Mouse (Mus musculus) ES-CJ7 (cell line): ENCODE results near the gene Leap2.

Experiments used
- DNase-seq: peaks from one replicate; pipeline ENCODE4 v3.0.0; 2011; ENCODE audit warnings: low read depth, low spot score

Gene Leap2

DNA sequence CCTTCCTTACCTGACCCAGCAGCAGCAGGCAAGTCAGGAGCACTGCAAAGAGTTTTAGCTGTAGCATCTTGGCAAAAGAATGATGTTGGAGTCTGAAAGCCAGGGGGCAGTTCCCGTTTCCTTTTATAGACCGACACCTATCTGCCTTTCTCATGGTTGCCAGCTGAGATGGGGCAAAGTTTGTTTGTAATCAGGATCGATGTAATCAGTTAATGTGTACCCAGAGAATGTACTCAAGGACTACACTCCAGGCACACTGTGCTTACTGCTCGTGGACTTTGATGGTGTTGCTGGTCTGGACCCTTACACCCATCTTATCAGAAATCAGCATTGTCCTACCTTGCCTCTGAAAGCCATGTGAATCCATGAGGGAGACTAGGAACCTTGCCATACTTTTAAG lies at the start of gene Leap2:
Gene Leap2, minus strand, starts transcription at position 135 of the 400 bp plus-strand sequence.
- DNase-seq: no peak

DNA sequence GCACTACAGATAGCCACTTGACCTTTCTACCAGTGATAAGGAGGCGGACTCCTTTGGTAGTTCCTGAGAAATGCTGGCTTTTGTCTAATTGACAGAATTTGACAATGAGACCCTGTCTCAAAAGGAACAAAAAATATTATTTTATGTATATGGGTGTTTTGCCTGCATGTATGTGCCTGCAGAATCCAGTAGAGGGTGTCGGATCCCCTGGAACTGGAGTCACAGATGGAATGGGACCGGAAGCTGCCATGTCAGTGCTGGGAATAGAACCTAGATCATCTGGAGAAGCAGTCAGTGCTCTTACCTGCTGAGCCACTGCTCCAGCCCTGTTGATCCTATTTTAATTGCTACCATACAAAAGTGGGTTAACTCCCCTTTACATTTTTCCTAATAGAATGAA lies 49.7 kb upstream of the Leap2 start:
- DNase-seq: no peak

DNA sequence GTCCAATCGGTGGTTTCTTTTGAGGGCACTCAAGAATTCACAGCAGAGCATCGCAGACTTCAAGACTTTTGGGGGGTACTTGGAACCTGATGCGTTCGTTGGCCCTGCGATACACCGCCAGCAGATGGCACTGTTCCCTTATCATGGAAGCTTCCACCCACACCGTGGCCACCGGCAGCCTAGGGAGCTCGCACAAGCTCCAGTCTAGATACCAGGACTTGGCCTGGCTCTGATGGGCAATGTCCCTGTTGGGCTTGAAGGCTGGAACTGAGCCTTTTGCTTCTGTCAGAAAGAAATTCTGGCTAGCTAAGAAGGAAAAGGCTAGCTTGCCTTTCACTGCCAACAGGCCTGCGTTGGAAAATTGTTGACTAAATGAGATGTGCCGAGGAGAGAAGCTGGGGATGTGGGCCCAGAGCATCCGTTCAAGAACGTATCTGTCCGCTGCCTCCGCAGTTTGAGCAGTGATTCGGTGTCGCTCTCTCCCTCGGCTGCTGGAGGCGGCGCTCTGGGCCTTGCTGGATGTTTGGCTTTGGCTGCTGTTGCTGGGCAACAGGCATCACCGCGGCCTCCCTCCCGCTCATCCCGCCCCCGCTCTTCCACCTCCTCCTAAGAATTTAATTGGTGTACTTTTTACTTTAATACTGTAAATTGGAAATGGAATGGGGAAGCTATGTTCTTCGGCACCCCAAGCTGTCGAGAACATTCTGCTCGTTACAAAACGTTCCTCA lies 47.2 kb upstream of the Leap2 start, which contains the start of gene Gm9837:
Gene Gm9837, minus strand, starts transcription at position 512 of the 728 bp plus-strand sequence.
- DNase-seq: peak; percentile 89

DNA sequence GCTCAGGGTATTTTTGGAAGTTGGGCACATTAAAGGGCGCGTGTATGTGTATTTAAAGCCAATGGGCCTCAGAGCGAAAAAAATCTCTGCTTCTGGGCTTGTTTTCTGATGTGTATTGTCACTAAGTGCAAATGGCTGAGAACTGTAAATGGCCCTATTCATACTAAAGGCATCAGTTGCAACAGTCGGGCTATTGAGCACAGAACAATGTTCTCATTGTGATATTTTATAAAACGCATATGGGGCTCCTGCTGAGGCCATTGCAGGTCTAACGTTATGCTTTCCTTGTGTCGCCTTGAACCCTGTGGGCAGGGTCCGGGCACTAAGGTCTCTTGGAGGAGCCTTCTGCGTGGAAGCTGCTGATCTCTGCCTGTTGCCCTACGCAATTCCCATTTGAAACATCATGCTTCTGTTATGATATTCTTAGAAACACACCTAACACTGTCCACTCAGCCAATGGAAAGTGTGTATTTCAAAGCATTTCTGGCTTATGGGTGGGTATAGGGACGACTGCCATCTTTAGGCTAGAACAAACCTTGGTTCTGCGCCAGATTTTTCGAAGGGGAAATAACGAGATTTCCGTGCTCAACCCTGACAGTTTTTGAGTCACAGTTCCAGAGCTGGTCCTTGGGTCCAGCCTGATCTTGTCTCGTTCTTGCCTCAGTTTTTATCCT lies 46.5 kb upstream of the Leap2 start:
- DNase-seq: no peak

DNA sequence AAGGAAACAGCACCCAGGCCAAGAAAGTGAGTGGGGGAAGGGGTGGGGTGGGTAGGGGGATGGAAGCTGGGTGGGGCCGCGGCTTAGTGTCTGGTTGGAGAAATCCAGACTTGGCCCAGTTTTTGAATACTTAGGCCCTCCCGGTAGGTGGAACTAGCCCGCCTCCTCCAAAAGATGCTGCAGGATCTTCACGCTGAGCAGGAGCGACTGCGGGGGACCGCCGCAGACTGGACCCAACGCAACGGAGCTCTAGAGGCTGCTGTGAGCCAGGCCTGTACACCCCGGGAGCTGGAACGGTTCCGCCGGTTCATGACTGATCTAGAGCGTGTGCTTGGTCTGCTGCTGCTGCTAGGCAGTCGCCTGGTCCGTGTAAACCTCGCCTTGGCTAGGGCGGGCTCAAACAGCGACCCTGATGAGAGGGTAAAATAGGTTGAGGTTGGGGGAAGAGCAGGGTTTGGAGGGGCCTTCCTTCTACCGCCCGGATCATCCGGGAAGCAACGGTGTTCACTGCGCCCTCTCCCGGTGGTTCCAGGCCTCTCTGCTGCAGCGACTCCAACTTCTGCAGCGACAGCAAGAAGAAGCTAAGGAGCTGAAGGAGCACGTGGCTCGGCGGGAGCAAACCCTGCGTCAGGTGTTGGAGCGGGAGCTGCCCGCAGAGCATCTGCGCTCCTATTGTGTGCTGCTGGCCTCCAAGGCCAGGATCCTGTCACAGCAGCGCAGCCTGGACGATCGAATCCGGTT lies 43.4 kb upstream of the Leap2 start:
- DNase-seq: peak; percentile 93

DNA sequence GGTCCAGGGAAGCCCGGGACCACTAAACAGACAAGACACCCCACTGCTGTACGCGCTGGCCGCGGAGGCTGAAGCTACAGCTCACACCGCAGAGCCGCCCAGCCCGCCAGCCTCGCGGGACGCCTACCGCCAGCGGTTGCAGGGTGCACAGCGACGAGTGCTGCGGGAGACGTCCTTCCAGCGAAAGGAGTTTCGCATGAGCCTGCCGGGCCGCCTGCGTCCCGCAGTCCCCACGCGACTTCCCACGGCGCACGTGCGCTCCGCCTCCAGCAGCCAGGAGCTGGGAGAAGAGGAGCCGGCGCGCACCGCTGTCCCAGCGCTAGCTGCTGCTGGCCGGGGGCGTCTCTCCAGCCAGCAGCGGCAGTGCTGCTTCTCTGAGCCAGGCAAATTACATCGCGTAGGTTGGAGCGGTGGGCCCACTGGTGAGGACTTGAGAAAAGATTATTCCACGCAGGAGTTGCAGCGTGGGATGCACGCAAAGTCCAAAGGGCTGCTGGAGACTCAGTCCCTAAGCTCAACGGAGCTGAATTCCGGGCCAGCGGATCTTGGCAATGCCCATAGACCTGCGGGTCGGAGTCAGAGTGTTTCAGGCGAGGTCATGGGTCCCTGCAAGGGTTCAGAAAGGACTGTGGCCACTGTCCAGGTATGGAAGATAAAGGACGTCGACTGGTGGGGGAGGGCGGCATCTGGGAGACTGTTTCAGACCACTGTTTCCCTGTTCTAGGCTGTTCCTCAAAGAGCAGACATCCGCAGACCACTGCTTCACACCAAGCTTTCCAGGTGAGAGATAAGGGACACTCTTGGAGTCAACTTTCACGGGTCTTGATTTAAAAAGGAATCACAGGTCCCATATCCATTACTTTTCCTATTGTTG lies 40.8 kb upstream of the Leap2 start:
- peak; percentile 34 for DNase-seq

DNA sequence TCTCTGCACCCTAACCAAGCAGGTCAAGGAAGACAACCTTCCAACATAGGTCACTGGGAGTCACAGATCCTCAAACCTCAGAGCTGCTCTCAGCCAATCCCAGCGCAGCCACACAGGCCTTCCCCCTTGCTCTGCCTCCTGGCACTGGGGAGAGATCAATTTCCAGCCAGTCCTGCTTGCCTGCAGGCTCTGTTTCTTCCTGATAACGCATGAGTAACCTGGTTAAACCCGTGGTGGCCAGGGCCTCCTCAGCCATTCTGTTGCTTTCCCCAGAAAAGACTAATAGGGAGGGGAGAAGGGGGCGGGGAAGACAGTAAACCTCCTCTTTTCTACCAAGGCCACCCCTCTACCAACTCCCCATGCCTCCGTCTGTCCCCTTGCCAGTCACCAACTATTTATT lies 38.8 kb upstream of the Leap2 start:
- DNase-seq: no peak

DNA sequence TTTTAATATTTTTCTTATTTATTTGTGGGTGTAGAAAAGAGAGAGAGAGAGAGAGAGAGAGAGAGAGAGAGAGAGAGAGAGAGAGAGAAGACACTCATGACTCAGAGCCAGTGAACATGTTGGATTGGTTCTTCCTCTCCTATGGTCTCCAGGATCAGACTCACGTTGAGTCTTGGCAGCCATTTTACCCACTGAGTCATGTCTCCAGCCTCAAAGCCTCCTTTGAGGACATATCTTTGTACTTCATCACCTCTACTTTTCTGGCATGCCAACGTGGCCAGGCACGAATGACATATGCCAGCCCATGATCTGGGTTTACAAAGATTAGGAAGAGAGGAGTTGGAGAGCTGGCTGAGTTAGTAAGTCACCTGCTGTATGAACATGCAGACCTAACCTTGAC lies 37.2 kb upstream of the Leap2 start:
- no peak for DNase-seq

DNA sequence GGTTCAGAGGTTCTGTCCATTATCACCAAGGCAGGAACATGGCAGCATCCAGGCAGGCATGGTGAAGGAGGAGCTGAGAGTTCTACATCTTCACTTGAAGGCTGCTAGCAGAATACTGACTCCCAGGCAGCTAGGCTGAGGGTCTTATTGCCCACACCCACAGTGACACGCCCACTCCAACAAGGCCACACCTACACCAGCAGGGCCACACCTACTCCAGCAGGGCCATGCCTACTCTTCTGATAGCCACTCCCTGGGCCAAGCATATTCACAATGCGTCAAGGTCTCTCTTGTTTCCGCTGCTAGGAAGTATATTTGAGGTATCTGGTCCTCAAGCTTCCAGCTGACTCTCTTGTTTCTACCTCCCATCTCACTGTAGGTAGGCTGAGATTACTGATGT lies 36.0 kb upstream of the Leap2 start:
- peak; percentile 71 for DNase-seq

DNA sequence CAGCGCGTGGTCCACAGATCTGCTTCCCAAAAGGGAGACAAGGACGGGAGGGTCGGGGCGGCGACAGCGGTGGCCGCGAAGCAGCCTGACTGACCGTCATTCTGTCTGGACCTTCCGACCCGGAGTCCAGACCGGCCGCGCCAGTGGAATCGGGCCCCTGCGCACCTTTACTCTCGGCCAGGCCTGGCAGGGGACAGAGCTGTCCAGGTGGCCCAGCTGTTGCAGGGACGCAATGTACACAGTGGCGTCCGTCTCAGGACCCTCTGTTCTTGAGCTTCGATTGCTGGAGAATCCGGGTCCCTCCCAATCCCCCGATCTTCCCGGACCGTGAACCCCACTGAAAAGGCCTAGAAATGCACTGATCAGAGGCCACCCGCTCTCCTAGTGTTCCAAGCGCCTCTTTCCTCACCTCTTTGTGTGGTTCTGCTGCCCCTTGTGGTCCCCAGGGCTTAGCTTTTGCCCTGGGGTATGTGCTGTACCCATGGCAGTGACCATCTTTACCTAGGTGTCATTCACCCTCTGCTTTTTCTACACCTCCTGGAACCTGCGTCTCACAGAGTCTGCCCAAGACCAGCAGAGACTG lies 34.5 kb upstream of the Leap2 start:
- DNase-seq: peak; percentile 48

DNA sequence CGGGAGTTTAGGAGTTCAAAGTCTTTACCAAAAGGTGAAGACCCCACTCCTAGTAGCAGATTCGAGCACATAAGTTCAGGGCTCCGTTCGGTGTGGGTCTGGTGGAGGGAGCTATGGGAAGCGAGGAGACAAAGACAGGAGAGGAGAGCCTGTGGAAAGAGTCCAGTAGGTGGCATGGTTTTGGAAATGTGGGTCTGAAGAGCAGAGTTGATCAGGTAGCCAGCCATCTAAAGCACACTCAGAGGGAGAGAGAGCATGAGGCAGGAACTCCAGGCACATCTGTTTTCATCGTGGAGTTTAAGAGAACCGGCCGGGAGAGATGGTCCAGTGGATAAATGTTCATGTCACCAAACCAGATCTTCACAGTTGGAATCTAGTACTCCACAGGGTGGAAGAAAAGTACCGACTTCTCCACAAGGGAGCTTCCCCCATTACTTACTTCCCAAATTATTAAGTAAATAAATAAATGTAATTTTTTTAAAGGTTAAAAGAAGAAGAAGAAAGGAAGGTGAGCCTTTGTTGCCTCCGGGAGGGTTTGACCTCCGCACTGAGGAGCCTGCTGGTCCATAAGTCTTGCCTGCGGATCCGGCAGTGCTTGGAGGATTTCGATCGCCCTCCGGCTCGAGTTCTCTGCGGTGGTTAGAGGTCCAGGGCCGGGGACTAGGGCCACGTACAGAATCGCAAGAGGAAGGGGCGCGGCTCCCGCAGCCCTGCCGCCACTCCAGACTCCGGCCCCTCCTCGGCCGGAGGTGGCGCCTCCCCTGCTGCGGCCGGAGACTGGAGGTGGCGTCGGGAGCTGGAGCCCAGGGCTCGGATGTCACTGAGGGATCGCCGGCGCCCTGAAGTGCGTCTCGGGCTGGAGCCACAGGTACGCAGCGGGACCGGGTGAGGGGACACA lies 33.8 kb upstream of the Leap2 start, which contains the start of the genes Gm10447 and Shroom1:
Gene Gm10447, minus strand, starts transcription at position 637 of the 898 bp plus-strand sequence.
Gene Shroom1, plus strand, starts transcription at position 732 of the 898 bp plus-strand sequence.
- peak; percentile 79 for DNase-seq

DNA sequence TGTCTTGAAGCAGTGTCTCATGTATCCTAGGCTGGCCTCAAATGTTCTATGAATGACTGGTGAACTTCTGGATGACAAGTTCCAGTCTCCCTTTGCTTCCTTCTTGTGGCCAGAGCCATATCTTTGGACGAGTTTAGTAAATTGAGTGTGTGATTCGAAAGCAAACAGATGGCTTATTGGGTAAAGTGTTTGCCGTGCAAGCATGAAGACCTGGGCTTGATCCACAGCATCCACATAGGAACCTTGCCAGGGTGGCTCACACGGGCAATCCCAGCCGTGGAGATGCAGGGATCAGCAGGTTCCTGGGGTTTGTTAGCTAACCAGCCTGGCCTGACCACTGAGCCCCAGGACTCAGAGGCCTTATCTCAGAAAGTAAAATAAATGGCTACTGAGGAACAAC lies 30.1 kb upstream of the Leap2 start:
- no peak for DNase-seq

DNA sequence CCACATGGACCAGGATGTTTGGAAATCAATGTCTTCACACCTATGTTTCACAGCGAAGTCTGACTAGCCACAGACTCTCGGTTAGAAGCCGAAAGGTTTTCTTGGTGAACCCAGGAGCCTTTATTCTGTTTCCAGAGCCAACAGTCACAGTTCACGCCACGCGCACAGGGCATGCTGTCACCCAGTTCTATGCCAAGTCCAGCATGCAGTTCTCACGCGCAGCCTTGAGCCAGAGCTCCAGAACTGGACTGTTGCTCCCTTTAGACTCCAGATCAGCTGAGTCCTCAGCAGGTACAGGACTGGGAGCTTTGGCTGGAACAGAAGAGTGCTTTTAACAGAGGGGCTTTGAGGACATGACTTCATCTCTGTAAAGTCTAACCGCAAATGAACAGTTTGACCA lies 29.4 kb upstream of the Leap2 start:
- DNase-seq: no peak

DNA sequence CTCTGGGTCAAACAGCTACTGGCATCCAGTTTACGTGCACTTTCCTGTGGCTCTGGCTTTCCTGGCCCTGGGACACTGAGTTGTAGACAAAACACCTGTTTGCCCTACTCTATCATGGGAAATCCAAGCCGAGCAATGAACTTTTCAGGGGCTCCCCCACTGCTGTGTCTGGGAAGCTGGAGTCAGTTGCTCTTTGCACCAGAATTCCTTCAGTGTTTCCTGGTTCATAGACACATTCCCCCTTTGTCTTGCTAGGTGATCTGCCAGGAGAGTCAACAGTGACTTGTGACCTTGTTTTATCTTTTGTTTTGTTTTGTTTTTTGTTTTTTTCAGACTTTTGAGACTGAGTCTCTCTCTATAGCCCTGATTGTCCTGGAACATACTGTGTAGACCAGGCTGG lies 28.4 kb upstream of the Leap2 start:
- no peak for DNase-seq

DNA sequence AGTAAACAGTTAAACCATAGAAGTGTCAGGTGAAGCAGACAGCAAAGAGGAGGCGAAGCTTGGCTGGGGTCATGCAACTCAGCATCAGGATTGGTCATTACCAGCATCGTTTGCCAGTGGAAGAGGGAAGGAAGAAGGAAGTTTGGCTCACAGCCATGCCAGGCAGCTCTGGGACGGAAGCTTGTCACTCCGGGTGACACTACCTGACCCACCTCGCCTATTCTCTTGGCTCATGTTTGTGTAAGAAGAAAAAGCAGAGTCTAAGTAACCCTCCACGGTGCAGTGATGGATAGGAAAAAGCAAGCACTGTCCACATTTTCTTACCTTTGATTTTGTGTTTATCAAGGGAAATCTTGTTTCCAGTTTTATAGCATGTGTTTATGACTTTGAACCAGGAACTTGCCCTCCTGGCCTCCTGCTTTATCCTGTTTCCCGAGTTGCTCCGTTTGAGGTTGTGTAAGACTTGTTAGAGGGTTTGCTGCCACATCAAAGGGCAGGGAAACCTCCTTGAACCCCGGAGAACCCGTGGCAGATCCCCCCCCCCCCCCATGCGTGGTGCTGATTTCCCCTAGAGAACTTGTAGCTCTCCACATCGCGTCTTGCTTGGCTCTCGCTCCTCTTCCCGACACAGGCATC lies 27.2 kb upstream of the Leap2 start:
- DNase-seq: no peak

DNA sequence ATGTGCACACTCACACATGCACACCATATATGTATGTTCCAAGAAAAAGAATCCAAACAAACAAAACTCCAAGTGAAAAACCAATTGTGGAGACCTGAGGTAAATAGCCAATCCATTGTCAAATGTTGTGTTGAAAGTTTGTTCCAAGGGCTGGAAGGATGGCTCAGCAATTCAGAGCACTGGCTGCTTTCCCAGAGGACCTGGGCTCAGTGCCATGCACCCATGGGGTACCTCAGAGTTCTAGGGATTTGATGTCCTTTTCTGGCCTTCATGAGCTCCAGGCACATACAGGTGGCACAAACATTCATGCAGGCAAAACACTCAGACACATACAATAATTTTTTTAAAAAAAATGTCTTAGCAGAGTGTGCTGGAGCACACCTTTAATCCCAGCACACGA lies 25.6 kb upstream of the Leap2 start:
- no peak for DNase-seq

DNA sequence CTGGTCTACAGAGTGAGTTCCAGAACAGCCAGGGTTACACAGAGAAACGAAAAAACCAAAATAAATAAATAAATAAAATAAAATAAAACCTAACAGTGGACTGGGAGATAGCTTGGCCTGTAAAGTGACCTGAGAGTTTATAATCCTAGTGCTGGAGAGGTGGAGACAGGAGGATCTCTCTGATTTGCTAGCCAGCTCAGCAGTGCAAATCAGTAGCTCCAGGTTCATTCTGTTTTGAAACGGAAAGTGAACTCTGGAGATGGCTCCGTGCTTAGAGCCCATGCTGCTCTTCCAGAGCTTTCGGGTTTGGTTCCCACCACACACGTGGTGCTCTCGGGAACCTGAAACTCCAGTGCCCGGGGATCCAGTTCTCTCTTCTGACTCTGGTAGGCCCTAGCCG lies 25.0 kb upstream of the Leap2 start:
- no peak for DNase-seq

DNA sequence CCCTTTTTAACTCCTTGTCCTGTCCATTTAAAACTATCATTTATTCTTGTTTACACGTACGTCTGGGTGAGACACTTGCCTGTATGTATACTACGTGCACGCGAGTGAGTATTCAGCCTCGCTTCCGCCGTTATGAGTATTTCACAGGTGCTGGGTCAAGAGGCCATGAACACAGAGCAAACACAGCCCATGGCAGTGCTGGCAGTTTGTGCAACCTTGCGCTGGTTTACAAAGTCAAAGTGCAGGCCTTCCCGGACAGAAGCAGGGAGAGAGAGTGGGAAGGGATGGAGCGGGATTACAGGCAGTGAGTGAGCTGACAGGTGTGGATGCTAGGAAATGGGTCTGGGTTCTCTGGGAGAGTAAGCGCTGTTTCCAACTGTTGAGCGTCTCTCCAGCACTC lies 23.2 kb upstream of the Leap2 start:
- DNase-seq: no peak

DNA sequence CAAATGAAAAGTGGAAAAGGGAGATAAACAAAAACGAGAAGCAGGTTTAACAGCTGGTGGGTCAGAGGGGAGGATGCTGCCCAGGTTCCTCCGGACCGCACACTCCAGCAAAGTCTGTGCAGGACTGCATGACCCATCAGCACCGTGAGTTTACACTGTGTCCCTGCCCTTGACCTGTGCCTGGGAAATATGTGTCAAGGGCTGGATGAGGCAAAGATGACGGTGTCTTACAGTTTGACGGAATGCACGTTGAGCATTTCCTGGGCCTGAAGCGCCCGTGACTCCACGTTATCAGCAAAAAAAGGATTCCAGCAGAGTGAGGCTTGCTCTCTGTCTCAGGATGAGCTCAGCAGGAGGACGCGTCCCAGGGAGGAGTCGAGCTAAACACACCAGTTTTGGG lies 22.6 kb upstream of the Leap2 start:
- no peak for DNase-seq

DNA sequence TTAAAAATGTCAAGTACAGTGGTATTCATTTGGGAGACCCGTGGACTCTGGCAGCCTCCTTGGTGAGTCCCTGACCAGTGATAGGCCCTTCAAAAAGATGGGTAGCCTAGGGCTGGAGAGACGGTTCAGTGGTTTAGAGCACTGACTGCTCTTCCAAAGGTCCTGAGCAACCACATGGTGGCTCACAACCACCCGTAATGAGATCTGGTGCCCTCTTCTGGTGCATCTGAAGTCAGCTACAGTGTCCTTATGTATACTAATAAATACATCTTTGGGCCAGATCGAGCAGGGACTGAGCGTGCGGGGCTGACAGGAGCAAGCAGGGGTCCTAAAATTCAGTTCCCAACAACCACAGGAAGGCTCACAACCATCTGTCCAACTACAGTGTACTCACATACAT lies 20.9 kb upstream of the Leap2 start:
- peak; percentile 64 for DNase-seq
